Mouse (Mus musculus) neural tube, embryonic 11.5 days (tissue): ENCODE measurements around the gene Tpsg1. TPM values are rescaled to one million over a fixed set of nuclear protein-coding genes. Genes with fewer than 3 reads are reported as not detected.
A peak's percentile ranks its signal among the peaks of the same experiment; 100 is the strongest.

Experiments used
- ATAC-seq: fragments of 200-750 bp; cut with Nextera tagmentation; 2 replicates; pipeline ENCODE4 v1.8.0; 2017; ENCODE audit warnings: moderate number of reproducible peaks, mild to moderate bottlenecking, moderate TSS enrichment, moderate library complexity; ENCODE audit not compliant: insufficient read depth, low FRiP score, low TSS enrichment
- DNase-seq: peaks from one replicate; pipeline ENCODE4 v3.0.0-alpha.2; 2015; ENCODE audit warnings: low spot score
- H3K27ac ChIP-seq: fragments of 300-500 bp; sonication (generic); 2 replicates; pipeline ENCODE4 v1.5.1; 2014; ENCODE audit warnings: low read depth, mild to moderate bottlenecking, low read length
- H3K27me3 ChIP-seq: fragments of 300-500 bp; sonication (generic); 2 replicates; pipeline ENCODE4 v1.6.1; 2014; ENCODE audit warnings: mild to moderate bottlenecking, low read length, mixed read lengths; ENCODE audit not compliant: control insufficient read depth, insufficient read depth
- H3K36me3 ChIP-seq: fragments of 300-500 bp; sonication (generic); 2 replicates; pipeline ENCODE4 v1.6.1; 2014; ENCODE audit warnings: mild to moderate bottlenecking, low read length, moderate library complexity, mixed read lengths; ENCODE audit not compliant: control insufficient read depth, insufficient read depth
- H3K4me1 ChIP-seq: fragments of 300-500 bp; sonication (generic); 2 replicates; pipeline ENCODE4 v1.6.1; 2014; ENCODE audit warnings: low read length, mixed read lengths; ENCODE audit not compliant: control insufficient read depth, insufficient read depth
- H3K4me2 ChIP-seq: fragments of 300-500 bp; sonication (generic); 2 replicates; pipeline ENCODE4 v1.6.1; 2014; ENCODE audit warnings: low read depth, mild to moderate bottlenecking, moderate library complexity
- H3K4me3 ChIP-seq: fragments of 300-500 bp; sonication (generic); 2 replicates; pipeline ENCODE4 v1.5.1; 2014; ENCODE audit warnings: low read depth, low read length
- H3K9ac ChIP-seq: fragments of 300-500 bp; sonication (generic); 2 replicates; pipeline ENCODE4 v1.6.1; 2014; ENCODE audit warnings: mild to moderate bottlenecking, low read length
- H3K9me3 ChIP-seq: fragments of 300-500 bp; sonication (generic); 2 replicates; pipeline ENCODE4 v1.6.1; 2016; ENCODE audit warnings: low read length; ENCODE audit not compliant: control insufficient read depth
- WGBS: fragments of 180-500 bp; shearing (Covaris S2); extraction: QIAGEN DNeasy Blood & Tissue Kit; methylation state at CpG from one replicate; pipeline ENCODE4 v1.1.7; 2014; 5-methylcytosine and 5-hydroxymethylcytosine counted together
- polyA plus RNA-seq: library from polyadenylated mRNA; unstranded; fragments of >200 nt; fragmentation: Nextera tagmentation; extraction: Ambion mirVana; gene quantifications from 2 replicates; pipeline ENCODE4 v1.2.1, GENCODE M21; 2014

Gene Tpsg1
- 0.37 and 0.46 TPM in 2 replicates for polyA plus RNA-seq

GRCm38 (mm10) chr17:25368973-25369372, at the start of gene Tpsg1:
Gene Tpsg1, plus strand, starts transcription at chr17:25369273.
- Histone ChIP-seq H3K4me2 (no peak within 1 kb of the TSS), H3K9me3 (no peaks in the 10 kb centered on the region), H3K36me3 (no peaks in the 10 kb centered on the region), H3K27ac (no peak within 1 kb of the TSS), H3K4me3 (no peak within 1 kb of the TSS), H3K9ac (no peak within 1 kb of the TSS), H3K27me3 (no peaks in the 10 kb centered on the region), H3K4me1 (no peaks in the 10 kb centered on the region)
- WGBS: 88% methylated on average over 3 of the region's 3 CpGs
- DNase-seq (no peak), ATAC-seq (no peak)

GRCm38 (mm10) chr17:25320819-25321218, 48.3 kb upstream of the Tpsg1 start:
- H3K4me2 ChIP-seq: no peak overlapping the region
- no peak overlapping the region for H3K27ac ChIP-seq
- 91% methylated on average over 8 of the region's 8 CpGs for WGBS

GRCm38 (mm10) chr17:25322930-25323329, 46.1 kb upstream of the Tpsg1 start:
- no peak overlapping the region for H3K4me2 ChIP-seq
- H3K27me3 ChIP-seq: no peaks in the 10 kb centered on the region
- no peaks in the 10 kb centered on the region for H3K4me1 ChIP-seq
- DNase-seq: no peak
- no peak overlapping the region for H3K9ac ChIP-seq
- no peak overlapping the region for H3K4me3 ChIP-seq
- H3K36me3 ChIP-seq: no peaks in the 10 kb centered on the region
- H3K9me3 ChIP-seq: no peaks in the 10 kb centered on the region
- 19% methylated on average over 2 of the region's 2 CpGs for WGBS
- no peak for ATAC-seq
- no peak overlapping the region for H3K27ac ChIP-seq

More at GRCm38 (mm10) chr17:25320819-25321218, 48.3 kb upstream of the Tpsg1 start:
- Histone ChIP-seq H3K9me3 (no peaks in the 10 kb centered on the region), H3K27me3 (no peaks in the 10 kb centered on the region), H3K9ac (no peak overlapping the region), H3K4me1 (no peaks in the 10 kb centered on the region), H3K36me3 (no peaks in the 10 kb centered on the region), H3K4me3 (no peak overlapping the region)
- ATAC-seq (no peak), DNase-seq (no peak)

- Histone ChIP-seq H3K27me3 (no peaks in the 10 kb centered on the region), H3K4me2 (no peak overlapping the region), H3K4me3 (no peak overlapping the region), H3K4me1 (no peaks in the 10 kb centered on the region), H3K27ac (no peak overlapping the region), H3K9me3 (no peaks in the 10 kb centered on the region), H3K9ac (no peak overlapping the region), H3K36me3 (no peaks in the 10 kb centered on the region)
- ATAC-seq: no peak
- WGBS: 78% methylated on average over 9 of the region's 9 CpGs
- DNase-seq: no peak
Measured at GRCm38 (mm10) chr17:25332321-25332720, 36.8 kb upstream of the Tpsg1 start.

GRCm38 (mm10) chr17:25333943-25334342, 35.1 kb upstream of the Tpsg1 start:
- ATAC-seq (no peak), DNase-seq (peak; percentile 82)
- Histone ChIP-seq H3K27ac (no peak overlapping the region), H3K9ac (no peak overlapping the region), H3K4me1 (no peaks in the 10 kb centered on the region), H3K4me2 (no peak overlapping the region), H3K27me3 (no peaks in the 10 kb centered on the region), H3K9me3 (no peaks in the 10 kb centered on the region), H3K4me3 (no peak overlapping the region), H3K36me3 (no peaks in the 10 kb centered on the region)
- 3% methylated on average over 8 of the region's 8 CpGs for WGBS

- Histone ChIP-seq H3K9me3 (no peaks in the 10 kb centered on the region), H3K4me3 (no peak overlapping the region), H3K4me2 (no peak overlapping the region), H3K27ac (no peak overlapping the region), H3K4me1 (no peaks in the 10 kb centered on the region), H3K9ac (no peak overlapping the region), H3K27me3 (no peaks in the 10 kb centered on the region), H3K36me3 (no peaks in the 10 kb centered on the region)
- DNase-seq (no peak), ATAC-seq (no peak)
- WGBS: 85% methylated on average over 4 of the region's 4 CpGs
Measured at GRCm38 (mm10) chr17:25338218-25338617, 30.9 kb upstream of the Tpsg1 start.

- Histone ChIP-seq H3K9ac (no peak overlapping the region), H3K27me3 (no peaks in the 10 kb centered on the region), H3K9me3 (no peaks in the 10 kb centered on the region), H3K27ac (no peak overlapping the region), H3K36me3 (no peaks in the 10 kb centered on the region), H3K4me1 (no peaks in the 10 kb centered on the region), H3K4me3 (no peak overlapping the region), H3K4me2 (no peak overlapping the region)
- DNase-seq: no peak
- 85% methylated on average over 6 of the region's 6 CpGs for WGBS
- no peak for ATAC-seq
Measured at GRCm38 (mm10) chr17:25340003-25340402, 29.1 kb upstream of the Tpsg1 start.

- no peak overlapping the region for H3K9ac ChIP-seq
- no peak overlapping the region for H3K27ac ChIP-seq
- H3K4me2 ChIP-seq: no peak overlapping the region
- DNase-seq (no peak), ATAC-seq (no peak)
- no peaks in the 10 kb centered on the region for H3K4me1 ChIP-seq
- no peaks in the 10 kb centered on the region for H3K36me3 ChIP-seq
- no peaks in the 10 kb centered on the region for H3K27me3 ChIP-seq
- 75% methylated on average over 3 of the region's 3 CpGs for WGBS
- H3K4me3 ChIP-seq: no peak overlapping the region
- H3K9me3 ChIP-seq: no peaks in the 10 kb centered on the region
Measured at GRCm38 (mm10) chr17:25341490-25341889, 27.6 kb upstream of the Tpsg1 start.

- ATAC-seq: no peak
- H3K4me2 ChIP-seq: no peak within 1 kb of the TSS
- H3K27ac ChIP-seq: no peak within 1 kb of the TSS
- H3K4me3 ChIP-seq: no peak within 1 kb of the TSS
- H3K4me1 ChIP-seq: no peaks in the 10 kb centered on the region
- 95% methylated on average over 4 of the region's 4 CpGs for WGBS
- DNase-seq: no peak
- no peaks in the 10 kb centered on the region for H3K27me3 ChIP-seq
- no peaks in the 10 kb centered on the region for H3K36me3 ChIP-seq
- H3K9me3 ChIP-seq: no peaks in the 10 kb centered on the region
- H3K9ac ChIP-seq: no peak within 1 kb of the TSS
Measured at GRCm38 (mm10) chr17:25345462-25345861, 23.6 kb upstream of the Tpsg1 start, which contains the start of gene Tpsab1. Gene Tpsab1, minus strand, starts transcription at chr17:25345562.
